Mouse (Mus musculus): ENCODE results near the gene Tango2.

The Tango2 gene

GRCm38 (mm10) chr16:18383045-18383726 lies 35.3 kb upstream of the Tango2 start:
- DNase-seq: no peak

GRCm38 (mm10) chr16:18381621-18382258 lies 33.8 kb upstream of the Tango2 start:
- no peak for DNase-seq

GRCm38 (mm10) chr16:18380495-18381063 lies 32.7 kb upstream of the Tango2 start:
- DNase-seq: no peak

GRCm38 (mm10) chr16:18379338-18380001 lies 31.6 kb upstream of the Tango2 start:
- no peak for DNase-seq

GRCm38 (mm10) chr16:18378489-18378888 lies 30.6 kb upstream of the Tango2 start:
- no peak for DNase-seq

- DNase-seq: peak; percentile 46
Measured at GRCm38 (mm10) chr16:18377203-18377602, 29.3 kb upstream of the Tango2 start.

- DNase-seq: no peak
Measured at GRCm38 (mm10) chr16:18376297-18376954, 28.5 kb upstream of the Tango2 start.

- no peak for DNase-seq
Measured at GRCm38 (mm10) chr16:18373632-18374031, 25.7 kb upstream of the Tango2 start.

- no peak for DNase-seq
Measured at GRCm38 (mm10) chr16:18370197-18370596, 22.3 kb upstream of the Tango2 start.

- no peak for DNase-seq
Measured at GRCm38 (mm10) chr16:18366849-18367248, 18.9 kb upstream of the Tango2 start.

- DNase-seq: no peak
Measured at GRCm38 (mm10) chr16:18362948-18363347, 15.0 kb upstream of the Tango2 start.

GRCm38 (mm10) chr16:18360151-18360805 lies 12.4 kb upstream of the Tango2 start:
- no peak for DNase-seq

- no peak for DNase-seq
Measured at GRCm38 (mm10) chr16:18357977-18358376, 10.1 kb upstream of the Tango2 start.

GRCm38 (mm10) chr16:18356961-18357360 lies 9.1 kb upstream of the Tango2 start:
- DNase-seq: no peak

GRCm38 (mm10) chr16:18353106-18353505 lies 5.2 kb upstream of the Tango2 start:
- peak; percentile 78 for DNase-seq

GRCm38 (mm10) chr16:18351313-18352055 lies 3.6 kb upstream of the Tango2 start:
- DNase-seq: peak; percentile 58

- DNase-seq: no peak
Measured at GRCm38 (mm10) chr16:18349761-18350325, 1.9 kb upstream of the Tango2 start.

- peak; percentile 11 for DNase-seq
Measured at GRCm38 (mm10) chr16:18348601-18349175, 785 bp upstream of the Tango2 start.

GRCm38 (mm10) chr16:18345243-18345642 lies 2.7 kb downstream of the Tango2 start:
- peak; percentile 82 for DNase-seq

- DNase-seq: peak; percentile 98
Measured at GRCm38 (mm10) chr16:18343778-18344177, 4.1 kb downstream of the Tango2 start.
